Mouse (Mus musculus) cerebellum, adult 2 months (tissue): Measurements from ENCODE around the gene Trim62. TPM values are rescaled to one million over a fixed set of nuclear protein-coding genes. Genes with fewer than 3 reads are reported as not detected.
A peak's percentile ranks its signal among the peaks of the same experiment; 100 is the strongest.

Source experiments
- DNase-seq, 2 experiments: peaks; one replicate each; pipeline ENCODE4 v3.0.0; 2021
- H3K27ac ChIP-seq: fragments of 200-500 bp; 2 replicates; pipeline ENCODE4 v1.5.1; 2012; ENCODE audit warnings: low read length, control low read depth, inconsistent platforms; ENCODE audit not compliant: insufficient read depth
- H3K27me3 ChIP-seq: fragments of 200-500 bp; 2 replicates; pipeline ENCODE4 v1.6.1; 2012; ENCODE audit warnings: inconsistent platforms, mild to moderate bottlenecking, low read length, moderate library complexity; ENCODE audit not compliant: control insufficient read depth, insufficient read depth
- H3K4me1 ChIP-seq: fragments of 200-500 bp; 2 replicates; pipeline ENCODE4 v1.6.1; 2011; ENCODE audit warnings: low read length; ENCODE audit not compliant: control insufficient read depth, insufficient read depth
- H3K4me3 ChIP-seq: fragments of 200-500 bp; replicated peaks from 2 replicates; pipeline ENCODE3; 2011; ENCODE audit warnings: mild to moderate bottlenecking, low read depth, low read length, control low read depth; ENCODE audit not compliant: insufficient read depth
- CTCF ChIP-seq: fragments of 200-500 bp; IDR thresholded peaks from 2 replicates; pipeline ENCODE4 v1.5.1; 2011; ENCODE audit warnings: low read depth, mild to moderate bottlenecking, control low read depth, low read length, moderate library complexity, borderline replicate concordance; ENCODE audit not compliant: insufficient read depth
- POLR2A ChIP-seq: fragments of 200-500 bp; IDR thresholded peaks from 2 replicates; pipeline ENCODE4 v1.6.1; 2011; ENCODE audit warnings: low read length, control low read depth, borderline replicate concordance; ENCODE audit not compliant: insufficient read depth
- WGBS: fragments of 180-500 bp; shearing (Covaris S2); methylation state at CpG from one replicate; pipeline ENCODE4 v1.1.7; 2018; 5-methylcytosine and 5-hydroxymethylcytosine counted together
- polyA plus RNA-seq: library from polyadenylated mRNA; depleted of rRNA; stranded (reverse); fragments of >200 nt; gene quantifications from 2 replicates; pipeline ENCODE4 v1.2.3, GENCODE M21; 2012

The Trim62 gene
- polyA plus RNA-seq, 1 experiment = 107 TPM

GRCm38 (mm10) chr4:128946736-128947135, 63.4 kb downstream of the Trim62 start:
- H3K4me3 ChIP-seq = no peak overlapping the region
- DNase-seq = no peak
- no peak for TF ChIP-seq CTCF
- TF ChIP-seq POLR2A = no peak
- H3K27ac ChIP-seq = no peak overlapping the region
- H3K27me3 ChIP-seq = no peaks in the 10 kb centered on the region
- H3K4me1 ChIP-seq = peaks cover 11% of the 10 kb centered on the region
- 87% methylated on average over 9 of the region's 9 CpGs for WGBS

- DNase-seq = peak in 1 of 2 experiments; percentile 38
- TF ChIP-seq CTCF (no peak), POLR2A (no peak)
- Histone ChIP-seq H3K27me3 (no peaks in the 10 kb centered on the region), H3K27ac (no peak overlapping the region), H3K4me1 (peaks cover 11% of the 10 kb centered on the region), H3K4me3 (no peak overlapping the region)
- WGBS = 27% methylated on average over 18 of the region's 18 CpGs
Observed at GRCm38 (mm10) chr4:128947326-128947933, 64.0 kb downstream of the Trim62 start.

- Histone ChIP-seq H3K4me3 (no peak overlapping the region), H3K4me1 (peaks cover 11% of the 10 kb centered on the region), H3K27me3 (no peaks in the 10 kb centered on the region), H3K27ac (no peak overlapping the region)
- WGBS = 25% methylated on average over 6 of the region's 6 CpGs
- TF ChIP-seq CTCF (peak; percentile 64; the same call in 1 of the 2 replicates), POLR2A (no peak)
- DNase-seq = peak; percentile 43 to 61
Observed at GRCm38 (mm10) chr4:128948137-128948674, 64.8 kb downstream of the Trim62 start.

GRCm38 (mm10) chr4:128949470-128950005, 66.2 kb downstream of the Trim62 start:
- 74% methylated on average over 15 of the region's 15 CpGs for WGBS
- peaks cover 11% of the 10 kb centered on the region for H3K4me1 ChIP-seq
- H3K4me3 ChIP-seq = no peak overlapping the region
- H3K27ac ChIP-seq = no peak overlapping the region
- H3K27me3 ChIP-seq = no peaks in the 10 kb centered on the region
- DNase-seq = no peak
- TF ChIP-seq POLR2A (no peak), CTCF (no peak)

- 31% methylated on average over 5 of the region's 5 CpGs for WGBS
- Histone ChIP-seq H3K4me3 (no peak overlapping the region), H3K4me1 (peaks cover 11% of the 10 kb centered on the region), H3K27ac (no peak overlapping the region), H3K27me3 (no peaks in the 10 kb centered on the region)
- DNase-seq = peak; percentile 34
- TF ChIP-seq POLR2A (no peak), CTCF (no peak)
Observed at GRCm38 (mm10) chr4:128950461-128950860, 67.1 kb downstream of the Trim62 start.

GRCm38 (mm10) chr4:128953851-128954250, 70.5 kb downstream of the Trim62 start:
- 81% methylated on average over 5 of the region's 5 CpGs for WGBS
- H3K4me3 ChIP-seq = no peak overlapping the region
- H3K27ac ChIP-seq = no peak overlapping the region
- no peak for DNase-seq
- no peaks in the 10 kb centered on the region for H3K27me3 ChIP-seq
- H3K4me1 ChIP-seq = peaks cover 11% of the 10 kb centered on the region
- TF ChIP-seq POLR2A = no peak
- no peak for TF ChIP-seq CTCF

DNA sequence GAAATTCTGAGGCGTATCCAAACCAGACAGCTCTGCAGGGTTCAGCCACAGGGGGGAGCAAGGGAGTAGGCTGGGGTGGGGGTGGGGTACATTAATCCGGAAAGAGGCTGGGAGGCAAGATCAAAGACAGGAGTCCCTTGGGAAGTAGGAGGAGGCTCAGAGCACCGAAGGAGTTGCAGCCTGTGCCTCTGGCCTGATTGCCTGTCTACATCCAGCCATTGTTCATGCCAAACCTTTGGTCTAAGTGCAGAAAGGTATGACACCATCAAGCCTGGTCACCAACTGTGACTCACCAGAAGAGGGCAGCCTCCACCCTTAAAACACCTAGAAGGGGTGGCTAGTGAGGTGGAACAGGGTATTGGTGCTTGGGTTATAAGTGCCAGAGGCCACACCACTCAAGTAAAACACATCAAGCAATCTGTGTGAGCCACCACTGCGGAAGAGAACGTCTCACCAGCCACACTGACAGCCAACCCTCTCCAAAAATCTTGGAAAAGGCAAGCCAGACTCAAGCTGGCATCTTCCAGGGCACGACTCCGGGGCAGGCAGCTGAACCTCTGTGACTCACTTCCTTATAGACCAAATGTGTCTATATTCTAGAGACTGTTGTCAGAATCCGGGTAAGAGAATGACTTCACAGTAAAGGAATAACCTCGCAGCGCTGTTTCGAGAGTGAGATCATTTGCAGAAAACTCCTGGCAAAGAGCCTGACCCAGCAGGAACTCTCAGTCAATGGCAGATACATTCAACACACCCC, 74.0 kb downstream of the Trim62 start:
- WGBS = 21% methylated on average over 11 of the region's 11 CpGs
- Histone ChIP-seq H3K27ac (no peak overlapping the region), H3K4me1 (peaks cover 14% of the 10 kb centered on the region), H3K4me3 (no peak overlapping the region), H3K27me3 (no peaks in the 10 kb centered on the region)
- DNase-seq = peak; percentile 45 to 47
- TF ChIP-seq POLR2A (no peak), CTCF (peak; percentile 56)

- Histone ChIP-seq H3K4me1 (peaks cover 14% of the 10 kb centered on the region), H3K27me3 (no peaks in the 10 kb centered on the region), H3K27ac (no peak overlapping the region), H3K4me3 (no peak overlapping the region)
- 84% methylated on average over 11 of the region's 11 CpGs for WGBS
- no peak for DNase-seq
- no peak for TF ChIP-seq CTCF
- no peak for TF ChIP-seq POLR2A
Observed at GRCm38 (mm10) chr4:128958156-128958555, 74.8 kb downstream of the Trim62 start.
